Mouse (Mus musculus) liver, postnatal 0 days (tissue): ENCODE data around the gene Cdkl2. TPM values are rescaled to one million over a fixed set of nuclear protein-coding genes. Genes with fewer than 3 reads are reported as not detected.

Experiments
- ATAC-seq: fragments of 200-750 bp; cut with Nextera tagmentation; 2 replicates; pipeline ENCODE4 v1.8.0; 2017; ENCODE audit warnings: mild to moderate bottlenecking, moderate library complexity
- DNase-seq: peaks from one replicate; pipeline ENCODE4 v3.0.0-alpha.2; 2016
- H3K27ac ChIP-seq: fragments of 300-500 bp; sonication (generic); 2 replicates; pipeline ENCODE4 v1.5.1; 2014; ENCODE audit warnings: antibody characterized with exemption, moderate library complexity, mild to moderate bottlenecking, low read depth
- H3K27me3 ChIP-seq: fragments of 300-500 bp; sonication (generic); 2 replicates; pipeline ENCODE4 v1.6.1; 2014; ENCODE audit warnings: low read length, control low read depth, mixed read lengths; ENCODE audit not compliant: insufficient read depth
- H3K36me3 ChIP-seq: fragments of 300-500 bp; sonication (generic); replicated peaks from 2 replicates; pipeline ENCODE4 v1.6.1; 2014; ENCODE audit warnings: mild to moderate bottlenecking, control low read depth, low read length, moderate library complexity, mixed read lengths; ENCODE audit not compliant: insufficient read depth
- H3K4me1 ChIP-seq: fragments of 300-500 bp; sonication (generic); 2 replicates; pipeline ENCODE4 v1.6.1; 2014; ENCODE audit warnings: antibody characterized with exemption, mild to moderate bottlenecking, control low read depth; ENCODE audit not compliant: insufficient read depth
- H3K4me2 ChIP-seq: fragments of 300-500 bp; sonication (generic); 2 replicates; pipeline ENCODE4 v1.6.1; 2014; ENCODE audit warnings: low read depth, mild to moderate bottlenecking, low read length, moderate library complexity, mixed read lengths
- H3K4me3 ChIP-seq: fragments of 300-500 bp; sonication (generic); 2 replicates; pipeline ENCODE4 v1.5.1; 2014; ENCODE audit warnings: low read depth, low read length
- H3K9ac ChIP-seq: fragments of 300-500 bp; sonication (generic); replicated peaks from 2 replicates; pipeline ENCODE4 v1.6.1; 2014; ENCODE audit warnings: mild to moderate bottlenecking, moderate library complexity
- H3K9me3 ChIP-seq: fragments of 300-500 bp; sonication (generic); 2 replicates; pipeline ENCODE4 v1.6.1; 2016; ENCODE audit warnings: mild to moderate bottlenecking, control low read depth, low read length, mixed read lengths
- CTCF ChIP-seq: sonication (generic); IDR thresholded peaks from 2 replicates; pipeline ENCODE4 v1.5.1; 2016; ENCODE audit warnings: antibody characterized with exemption, low read depth
- EP300 ChIP-seq: IDR thresholded peaks from 2 replicates; pipeline ENCODE4 v1.6.1; 2016; ENCODE audit warnings: antibody characterized with exemption, low read depth, mild to moderate bottlenecking
- WGBS: fragments of 180-500 bp; shearing (Covaris S2); extraction: QIAGEN DNeasy Blood & Tissue Kit; methylation state at CpG from one replicate; pipeline ENCODE4 v1.1.7; 2014; ENCODE audit not compliant: insufficient replicate concordance; 5-methylcytosine and 5-hydroxymethylcytosine counted together
- polyA plus RNA-seq: library from polyadenylated mRNA; unstranded; fragments of >200 nt; fragmentation: Nextera tagmentation; extraction: Ambion mirVana; gene quantifications from 2 replicates; pipeline ENCODE4 v1.2.1, GENCODE M21; 2015

The Cdkl2 gene
- polyA plus RNA-seq, 1 experiment from 2014 or later, result 0.73 TPM

GRCm38 (mm10) chr5:91987799-91988198, 55.9 kb downstream of the Cdkl2 start:
- Histone ChIP-seq H3K4me1 (no peaks in the 10 kb centered on the region), H3K4me3 (no peak overlapping the region), H3K9me3 (no peaks in the 10 kb centered on the region), H3K36me3 (no peaks in the 10 kb centered on the region), H3K27me3 (no peaks in the 10 kb centered on the region), H3K27ac (no peak overlapping the region), H3K9ac (no peak overlapping the region), H3K4me2 (no peak overlapping the region)
- DNase-seq, result no peak
- WGBS, result 84% methylated on average over 2 of the region's 2 CpGs
- ATAC-seq, result no peak
- TF ChIP-seq CTCF, result no peak
- TF ChIP-seq EP300, result no peak

- WGBS, result 59% methylated on average over 4 of the region's 4 CpGs
- ATAC-seq, result no peak
These were observed 56.4 kb downstream of the Cdkl2 start, which contains the start of gene Odaph for GRCm38 (mm10) chr5:91987236-91987635. Odaph (plus strand) TSS chr5:91987475.

GRCm38 (mm10) chr5:91985721-91986120, 58.0 kb downstream of the Cdkl2 start:
- Histone ChIP-seq H3K9ac (no peak overlapping the region), H3K4me2 (no peak overlapping the region), H3K4me1 (no peaks in the 10 kb centered on the region), H3K4me3 (no peak overlapping the region), H3K27me3 (no peaks in the 10 kb centered on the region), H3K27ac (no peak overlapping the region), H3K36me3 (no peaks in the 10 kb centered on the region), H3K9me3 (no peaks in the 10 kb centered on the region)
- DNase-seq, result no peak
- TF ChIP-seq CTCF (no peak), EP300 (no peak)
- no peak for ATAC-seq
- WGBS, result 66% methylated on average over 2 of the region's 2 CpGs

More at GRCm38 (mm10) chr5:91987236-91987635, 56.4 kb downstream of the Cdkl2 start, which contains the start of gene Odaph:
- Histone ChIP-seq H3K27me3 (no peaks in the 10 kb centered on the region), H3K4me2 (no peak within 1 kb of the TSS), H3K9ac (no peak within 1 kb of the TSS), H3K4me3 (no peak within 1 kb of the TSS), H3K4me1 (no peaks in the 10 kb centered on the region), H3K27ac (no peak within 1 kb of the TSS), H3K9me3 (no peaks in the 10 kb centered on the region), H3K36me3 (no peaks in the 10 kb centered on the region)
- no peak for TF ChIP-seq EP300
- no peak for TF ChIP-seq CTCF
- no peak for DNase-seq

DNA sequence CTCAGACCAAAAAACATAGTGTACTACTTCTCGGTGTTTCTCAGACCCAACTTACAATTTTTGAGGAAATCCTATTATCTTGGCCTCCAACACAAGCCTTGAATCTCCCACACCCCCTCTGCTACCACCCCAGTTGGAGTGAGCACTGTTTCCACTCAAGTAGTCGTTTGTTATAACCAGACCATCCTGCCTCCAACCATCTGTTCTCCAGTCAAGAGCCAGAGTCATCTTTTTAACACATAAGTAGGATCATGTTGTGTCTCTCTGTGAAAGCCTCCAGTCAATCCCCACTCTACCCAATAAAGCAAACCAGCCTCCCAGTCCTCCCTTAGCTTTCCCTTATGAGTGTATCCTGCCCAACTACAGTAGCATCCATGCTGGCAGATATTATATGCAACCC, 60.2 kb downstream of the Cdkl2 start:
- Histone ChIP-seq H3K4me1 (no peaks in the 10 kb centered on the region), H3K9ac (no peak overlapping the region), H3K27ac (no peak overlapping the region), H3K27me3 (no peaks in the 10 kb centered on the region), H3K4me2 (no peak overlapping the region), H3K36me3 (no peaks in the 10 kb centered on the region), H3K4me3 (no peak overlapping the region), H3K9me3 (no peaks in the 10 kb centered on the region)
- ATAC-seq (no peak), DNase-seq (no peak)
- TF ChIP-seq EP300, result no peak
- TF ChIP-seq CTCF, result no peak
- 65% methylated on average over 2 of the region's 2 CpGs for WGBS

GRCm38 (mm10) chr5:91981176-91981840, 62.4 kb downstream of the Cdkl2 start:
- Histone ChIP-seq H3K4me2 (no peak overlapping the region), H3K4me3 (no peak overlapping the region), H3K9ac (no peak overlapping the region), H3K27ac (peak overlapping the region; percentile 67), H3K4me1 (no peaks in the 10 kb centered on the region), H3K27me3 (no peaks in the 10 kb centered on the region), H3K9me3 (no peaks in the 10 kb centered on the region), H3K36me3 (no peaks in the 10 kb centered on the region)
- ATAC-seq (peak; percentile 96), DNase-seq (peak; percentile 62)
- WGBS, result 72% methylated on average over 11 of the region's 11 CpGs
- no peak for TF ChIP-seq CTCF
- no peak for TF ChIP-seq EP300

DNA sequence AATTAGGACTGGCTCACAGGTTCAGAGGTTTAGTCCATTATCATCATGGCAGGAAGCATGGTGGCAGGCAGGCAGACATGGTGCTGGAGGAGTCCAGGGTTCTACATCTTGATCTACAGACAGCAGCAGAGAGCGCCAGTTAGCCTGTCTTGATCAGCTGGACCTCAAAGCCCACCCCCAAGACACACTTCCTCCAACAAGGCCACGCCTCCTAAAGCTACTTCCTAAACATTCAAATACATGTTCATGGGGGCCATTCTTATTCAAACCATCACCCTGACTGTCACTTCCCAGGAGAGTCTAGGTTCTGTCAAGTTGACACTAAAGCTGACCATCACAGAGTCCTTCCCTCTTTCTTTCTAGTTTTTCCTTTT, 66.3 kb downstream of the Cdkl2 start:
- H3K4me1 ChIP-seq, result no peaks in the 10 kb centered on the region
- H3K9ac ChIP-seq, result no peak overlapping the region
- H3K4me2 ChIP-seq, result no peak overlapping the region
- 66% methylated on average over 2 of the region's 2 CpGs for WGBS
- H3K27me3 ChIP-seq, result no peaks in the 10 kb centered on the region
- no peaks in the 10 kb centered on the region for H3K36me3 ChIP-seq
- no peak overlapping the region for H3K27ac ChIP-seq
- TF ChIP-seq CTCF (no peak), EP300 (no peak)
- no peaks in the 10 kb centered on the region for H3K9me3 ChIP-seq
- no peak for ATAC-seq
- no peak for DNase-seq
- no peak overlapping the region for H3K4me3 ChIP-seq
